Mouse (Mus musculus) midbrain, embryonic 15.5 days (tissue): ENCODE results near the gene Pparg. TPM values are rescaled to one million over a fixed set of nuclear protein-coding genes. Genes with fewer than 3 reads are reported as not detected.

Experiments
- ATAC-seq: fragments of 200-750 bp; cut with Nextera tagmentation; replicated peaks from 2 replicates; pipeline ENCODE4 v1.8.0; 2017; ENCODE audit warnings: moderate TSS enrichment
- H3K27ac ChIP-seq: fragments of 300-500 bp; sonication (generic); 2 replicates; pipeline ENCODE4 v1.5.1; 2015; ENCODE audit warnings: mild to moderate bottlenecking, inconsistent platforms
- H3K27me3 ChIP-seq: fragments of 300-500 bp; sonication (generic); replicated peaks from 2 replicates; pipeline ENCODE4 v1.6.1; 2015; ENCODE audit warnings: inconsistent platforms
- H3K36me3 ChIP-seq: fragments of 300-500 bp; sonication (generic); replicated peaks from 2 replicates; pipeline ENCODE4 v1.6.1; 2015; ENCODE audit warnings: inconsistent platforms
- H3K4me1 ChIP-seq: fragments of 300-500 bp; sonication (generic); 2 replicates; pipeline ENCODE4 v1.6.1; 2015; ENCODE audit warnings: inconsistent platforms
- H3K4me2 ChIP-seq: fragments of 300-500 bp; sonication (generic); 2 replicates; pipeline ENCODE4 v1.6.1; 2015; ENCODE audit warnings: inconsistent platforms, mild to moderate bottlenecking, moderate library complexity
- H3K4me3 ChIP-seq: fragments of 300-500 bp; sonication (generic); 2 replicates; pipeline ENCODE4 v1.5.1; 2015; ENCODE audit warnings: mild to moderate bottlenecking, inconsistent platforms
- H3K9ac ChIP-seq: fragments of 300-500 bp; sonication (generic); 2 replicates; pipeline ENCODE4 v1.6.1; 2015; ENCODE audit warnings: mild to moderate bottlenecking, inconsistent platforms
- H3K9me3 ChIP-seq: fragments of 300-500 bp; sonication (generic); 2 replicates; pipeline ENCODE4 v1.6.1; 2016; ENCODE audit warnings: inconsistent platforms
- WGBS: fragments of 180-500 bp; shearing (Covaris S2); methylation state at CpG from one replicate; pipeline ENCODE4 v1.1.7; 2015; ENCODE audit warnings: mixed read lengths; 5-methylcytosine and 5-hydroxymethylcytosine counted together
- polyA plus RNA-seq: library from polyadenylated mRNA; unstranded; fragments of >200 nt; fragmentation: Nextera tagmentation; extraction: Ambion mirVana; gene quantifications from 2 replicates; pipeline ENCODE4 v1.2.1, GENCODE M21; 2015

Gene Pparg
- polyA plus RNA-seq, 1 experiment from 2014 or later, result 0.37 TPM

GRCm38 (mm10) chr6:115434054-115434453 lies 73.3 kb downstream of the Pparg start:
- H3K9ac ChIP-seq, result no peak overlapping the region
- H3K4me3 ChIP-seq, result no peak overlapping the region
- H3K27me3 ChIP-seq, result no peaks in the 10 kb centered on the region
- no peak overlapping the region for H3K27ac ChIP-seq
- no peak for ATAC-seq
- no peaks in the 10 kb centered on the region for H3K9me3 ChIP-seq
- H3K4me1 ChIP-seq, result no peaks in the 10 kb centered on the region
- H3K36me3 ChIP-seq, result no peaks in the 10 kb centered on the region
- WGBS, result 93% methylated on average over 1 of the region's 1 CpGs
- H3K4me2 ChIP-seq, result no peak overlapping the region

- Histone ChIP-seq H3K4me3 (no peak overlapping the region), H3K27me3 (no peaks in the 10 kb centered on the region), H3K9ac (no peak overlapping the region), H3K36me3 (no peaks in the 10 kb centered on the region), H3K4me2 (no peak overlapping the region), H3K9me3 (no peaks in the 10 kb centered on the region), H3K4me1 (no peaks in the 10 kb centered on the region), H3K27ac (no peak overlapping the region)
- ATAC-seq, result no peak
- WGBS, result 78% methylated on average over 2 of the region's 2 CpGs
Observed at GRCm38 (mm10) chr6:115434816-115435215, 74.1 kb downstream of the Pparg start.

- Histone ChIP-seq H3K4me3 (no peak overlapping the region), H3K4me2 (no peak overlapping the region), H3K27me3 (no peaks in the 10 kb centered on the region), H3K36me3 (no peaks in the 10 kb centered on the region), H3K4me1 (no peaks in the 10 kb centered on the region), H3K9me3 (no peaks in the 10 kb centered on the region), H3K9ac (no peak overlapping the region), H3K27ac (no peak overlapping the region)
- 76% methylated on average over 5 of the region's 5 CpGs for WGBS
- ATAC-seq, result no peak
Observed at GRCm38 (mm10) chr6:115440231-115441006, 79.7 kb downstream of the Pparg start.

GRCm38 (mm10) chr6:115452501-115452900 lies 91.8 kb downstream of the Pparg start:
- Histone ChIP-seq H3K4me1 (no peaks in the 10 kb centered on the region), H3K4me3 (no peak overlapping the region), H3K9me3 (no peaks in the 10 kb centered on the region), H3K36me3 (no peaks in the 10 kb centered on the region), H3K27me3 (no peaks in the 10 kb centered on the region), H3K9ac (no peak overlapping the region), H3K4me2 (no peak overlapping the region), H3K27ac (no peak overlapping the region)
- ATAC-seq, result no peak
- WGBS, result 75% methylated on average over 1 of the region's 1 CpGs

- no peak for ATAC-seq
- Histone ChIP-seq H3K4me3 (no peak overlapping the region), H3K9ac (no peak overlapping the region), H3K4me1 (no peaks in the 10 kb centered on the region), H3K4me2 (no peak overlapping the region), H3K36me3 (no peaks in the 10 kb centered on the region), H3K27ac (no peak overlapping the region), H3K27me3 (no peaks in the 10 kb centered on the region), H3K9me3 (no peaks in the 10 kb centered on the region)
- WGBS, result 88% methylated on average over 16 of the region's 16 CpGs
Observed at GRCm38 (mm10) chr6:115462743-115463337, 102.1 kb downstream of the Pparg start.

GRCm38 (mm10) chr6:115463338-115463737 lies 102.6 kb downstream of the Pparg start:
- Histone ChIP-seq H3K9ac (no peak overlapping the region), H3K27me3 (no peaks in the 10 kb centered on the region), H3K9me3 (no peaks in the 10 kb centered on the region), H3K4me2 (no peak overlapping the region), H3K27ac (no peak overlapping the region), H3K4me3 (no peak overlapping the region), H3K4me1 (no peaks in the 10 kb centered on the region), H3K36me3 (no peaks in the 10 kb centered on the region)
- whole genome bisulfite sequencing, result 81% methylated on average over 2 of the region's 2 CpGs
- ATAC-seq, result no peak

GRCm38 (mm10) chr6:115464661-115465060 lies 103.9 kb downstream of the Pparg start:
- no peak for ATAC-seq
- 29% methylated on average over 3 of the region's 3 CpGs for WGBS

GRCm38 (mm10) chr6:115465463-115465862 lies 104.7 kb downstream of the Pparg start:
- Histone ChIP-seq H3K4me1 (no peaks in the 10 kb centered on the region), H3K4me3 (no peak overlapping the region), H3K9me3 (no peaks in the 10 kb centered on the region), H3K4me2 (no peak overlapping the region), H3K27me3 (no peaks in the 10 kb centered on the region), H3K36me3 (no peaks in the 10 kb centered on the region), H3K27ac (no peak overlapping the region), H3K9ac (no peak overlapping the region)
- ATAC-seq, result no peak
- 51% methylated on average over 2 of the region's 2 CpGs for WGBS

More at GRCm38 (mm10) chr6:115464661-115465060, 103.9 kb downstream of the Pparg start:
- Histone ChIP-seq H3K36me3 (no peaks in the 10 kb centered on the region), H3K9ac (no peak overlapping the region), H3K9me3 (no peaks in the 10 kb centered on the region), H3K27ac (no peak overlapping the region), H3K4me1 (no peaks in the 10 kb centered on the region), H3K4me3 (no peak overlapping the region), H3K4me2 (no peak overlapping the region), H3K27me3 (no peaks in the 10 kb centered on the region)

GRCm38 (mm10) chr6:115465876-115466275 lies 105.1 kb downstream of the Pparg start:
- Histone ChIP-seq H3K9me3 (no peaks in the 10 kb centered on the region), H3K4me2 (no peak overlapping the region), H3K27ac (no peak overlapping the region), H3K4me3 (no peak overlapping the region), H3K27me3 (no peaks in the 10 kb centered on the region), H3K9ac (no peak overlapping the region), H3K4me1 (no peaks in the 10 kb centered on the region), H3K36me3 (no peaks in the 10 kb centered on the region)
- ATAC-seq, result no peak
- 30% methylated on average over 4 of the region's 4 CpGs for WGBS

- no peak overlapping the region for H3K4me2 ChIP-seq
- H3K27ac ChIP-seq, result no peak overlapping the region
- no peaks in the 10 kb centered on the region for H3K36me3 ChIP-seq
- WGBS, result 65% methylated on average over 3 of the region's 3 CpGs
- H3K4me3 ChIP-seq, result no peak overlapping the region
- no peaks in the 10 kb centered on the region for H3K4me1 ChIP-seq
- H3K9ac ChIP-seq, result no peak overlapping the region
- no peak for ATAC-seq
- H3K9me3 ChIP-seq, result no peaks in the 10 kb centered on the region
- H3K27me3 ChIP-seq, result no peaks in the 10 kb centered on the region
Observed at GRCm38 (mm10) chr6:115466601-115467000, 105.8 kb downstream of the Pparg start.

- no peak overlapping the region for H3K27ac ChIP-seq
- H3K36me3 ChIP-seq, result no peaks in the 10 kb centered on the region
- H3K4me1 ChIP-seq, result no peaks in the 10 kb centered on the region
- H3K4me2 ChIP-seq, result no peak overlapping the region
- H3K4me3 ChIP-seq, result no peak overlapping the region
- H3K9ac ChIP-seq, result no peak overlapping the region
- no peak for ATAC-seq
- 0 out of 2 replicates have a peak, but pooled peaks cover 3% of the 10 kb centered on the region for H3K27me3 ChIP-seq
- 76% methylated on average over 3 of the region's 3 CpGs for WGBS
- H3K9me3 ChIP-seq, result no peaks in the 10 kb centered on the region
Observed at GRCm38 (mm10) chr6:115469666-115470581, 109.2 kb downstream of the Pparg start.

- H3K4me3 ChIP-seq, result no peak overlapping the region
- H3K4me2 ChIP-seq, result no peak overlapping the region
- no peaks in the 10 kb centered on the region for H3K9me3 ChIP-seq
- H3K27ac ChIP-seq, result no peak overlapping the region
- no peak for ATAC-seq
- 0 out of 2 replicates have a peak, but pooled peaks cover 6% of the 10 kb centered on the region for H3K27me3 ChIP-seq
- H3K4me1 ChIP-seq, result no peaks in the 10 kb centered on the region
- H3K36me3 ChIP-seq, result no peaks in the 10 kb centered on the region
- H3K9ac ChIP-seq, result no peak overlapping the region
Observed at GRCm38 (mm10) chr6:115471956-115472355, 111.2 kb downstream of the Pparg start.
